ENCODE assay signal across 8 mouse cellular contexts in genomic region chr19:23687296-23688021, GRCm38 (mm10). TPM values are rescaled to one million over a fixed set of nuclear protein-coding genes. Genes with fewer than 3 reads are reported as not detected.
DNase-seq lines count a peak whose midpoint lies in the region; ATAC-seq lines count a peak whose summit lies in the region.

TSS of gene Ptar1 (plus strand) at chr19:23687429.

- under 1% methylated on average over 75 of the region's 93 CpGs for WGBS in hindbrain, embryonic 11.5 days

- H3K4me3 ChIP-seq in hindbrain, embryonic 11.5 days (ENCODE audit: low read depth, low read length) = peak within 1 kb of the TSS; percentile 82

- H3K27me3 ChIP-seq in hindbrain, embryonic 11.5 days (ENCODE audit: control insufficient read depth, insufficient read depth, low read length) = no peaks in the 10 kb centered on the region

- DNase-seq in NIH3T3 (ENCODE audit: low read depth) = peak; percentile 98
- peak; percentile 87 for DNase-seq in cerebellum, adult 9-10 months
- peak; percentile 97 for DNase-seq in hindbrain, embryonic 11.5 days (ENCODE audit: low spot score)
- peak; percentile 87 to 90 for DNase-seq in layer of hippocampus, postnatal 14 days (ENCODE audit: low spot score in 2 of 2)
- DNase-seq in lung, postnatal 10 days = peak; percentile 95
- peak; percentile 94 for DNase-seq in ovary, postnatal 14 days (ENCODE audit: low spot score)
- peak; percentile 81 to 93 for DNase-seq in thymus, postnatal 10 days (ENCODE audit: low spot score in 2 of 2)

- H3K27ac ChIP-seq in hindbrain, embryonic 11.5 days (ENCODE audit: low read depth, low read length) = peak within 1 kb of the TSS; percentile 92

- H3K4me2 ChIP-seq in hindbrain, embryonic 11.5 days (replicated peaks; ENCODE audit: low read depth, low read length) = peak within 1 kb of the TSS; percentile 50

- peak; percentile 94 for ATAC-seq in frontal cortex, adult (ENCODE audit: low TSS enrichment)
- ATAC-seq in hindbrain, embryonic 11.5 days (ENCODE audit: low FRiP score) = peak; percentile 93

- no peaks in the 10 kb centered on the region for H3K4me1 ChIP-seq in hindbrain, embryonic 11.5 days (replicated peaks; ENCODE audit: control insufficient read depth, insufficient read depth, low read length)

- no peaks in the 10 kb centered on the region for H3K9me3 ChIP-seq in hindbrain, embryonic 11.5 days (ENCODE audit: control insufficient read depth, low read length)

- H3K9ac ChIP-seq in hindbrain, embryonic 11.5 days (ENCODE audit: low read depth, low read length) = peak within 1 kb of the TSS; percentile 95

- no peaks in the 10 kb centered on the region for H3K36me3 ChIP-seq in hindbrain, embryonic 11.5 days (ENCODE audit: control insufficient read depth, insufficient read depth, low read length)

RNA-seq across cellular contexts. Expression of gene Ptar1, which starts in this region (rescaled TPM):
- 9.5 and 15.1 TPM in 2 replicates for polyA plus RNA-seq in hindbrain, embryonic 11.5 days (2014; fragmentation: Nextera tagmentation; extraction: Ambion mirVana)
- total RNA-seq in layer of hippocampus, postnatal 14 days (2021) = 10 to 100 TPM; 37.2 to 44.2 TPM

Comparison
In these comparisons a context has a peak if more than half of its experiments do, and no peak if none do; other contexts are left out.
1. Peak in every context shown above with its lines: DNase-seq, ATAC-seq, H3K4me3 ChIP-seq and H3K27ac ChIP-seq.